In the genomic region with DNA sequence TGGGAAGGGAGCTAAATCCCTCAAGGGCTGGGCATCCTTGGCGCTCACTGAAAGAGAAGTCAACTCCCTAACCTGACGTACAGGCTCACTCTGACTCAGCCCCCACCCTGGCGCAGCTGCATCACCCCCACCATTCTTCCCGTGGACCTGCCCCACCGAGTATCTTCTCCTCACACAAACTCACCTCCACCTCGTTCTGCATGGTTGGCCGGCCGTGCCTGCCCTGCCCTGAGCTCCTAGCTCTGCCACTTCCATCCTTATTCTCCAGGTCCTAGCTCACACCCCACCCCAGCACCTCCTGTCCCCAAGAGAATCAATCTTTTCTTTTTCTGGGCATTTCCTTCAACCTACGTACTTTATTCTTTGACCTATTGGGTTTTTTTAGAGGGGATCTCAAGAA, we compare ENCODE assay signal across 26 mouse cellular contexts. TPM values are rescaled to one million over a fixed set of nuclear protein-coding genes. Genes with fewer than 3 reads are reported as not detected.
A peak's percentile ranks its signal among the peaks of the same experiment; 100 is the strongest.
DNase-seq lines count a peak whose midpoint lies in the region; ATAC-seq and TF ChIP-seq lines count a peak whose summit lies in the region.
"Had no signal": no experiment of that assay in that cellular context is flagged by ENCODE, and none has a peak within 500 bp of the region (broad histone marks: within the 10 kb centered on the region; RNA-seq: fewer than 3 reads in every experiment).

No protein-coding gene starts in this region.

- peak; percentile 71 for ATAC-seq in kidney, embryonic 16.5 days (ENCODE audit: low FRiP score, low TSS enrichment)
- peak; percentile 31; the same call in 1 of the 2 replicates for ATAC-seq in stomach, embryonic 16.5 days (ENCODE audit: insufficient read depth, low FRiP score)
- ATAC-seq in stomach, postnatal 0 days (ENCODE audit: low FRiP score, low TSS enrichment), result no peak
- ATAC-seq: CD4-positive, CD25-positive, alpha-beta regulatory T cell, adult 4 months; forebrain, embryonic 14.5 days; forebrain, postnatal 0 days; hindbrain, postnatal 0 days; inflammation-experienced regulatory T-cells, adult 6 months had no signal

- H3K4me2 ChIP-seq in kidney, embryonic 16.5 days (replicated peaks; ENCODE audit: low read depth, low read length), result no peak overlapping the region
- H3K4me2 ChIP-seq in stomach, embryonic 16.5 days (ENCODE audit: low read depth, low read length), result no peak overlapping the region
- H3K4me2 ChIP-seq in stomach, postnatal 0 days (replicated peaks; ENCODE audit: low read depth), result no peak overlapping the region
- H3K4me2 ChIP-seq: embryonic facial prominence, embryonic 13.5 days; heart, embryonic 13.5 days; hindbrain, embryonic 14.5 days had no signal

- 30% methylated on average over 9 of the region's 9 CpGs for WGBS in kidney, embryonic 16.5 days
- 57% methylated on average over 9 of the region's 9 CpGs for WGBS in stomach, embryonic 16.5 days
- 47% methylated on average over 9 of the region's 9 CpGs for WGBS in stomach, postnatal 0 days

- no peaks in the 10 kb centered on the region for H3K9me3 ChIP-seq in kidney, embryonic 16.5 days (ENCODE audit: low read length)
- no peaks in the 10 kb centered on the region for H3K9me3 ChIP-seq in stomach, embryonic 16.5 days (replicated peaks; ENCODE audit: control insufficient read depth, low read length)
- no peaks in the 10 kb centered on the region for H3K9me3 ChIP-seq in stomach, postnatal 0 days (ENCODE audit: control insufficient read depth, low read length)
- H3K9me3 ChIP-seq: embryonic facial prominence, embryonic 13.5 days; heart, embryonic 10.5 days; heart, embryonic 13.5 days had no signal

- H3K27me3 ChIP-seq in kidney, embryonic 16.5 days (ENCODE audit: insufficient read depth, low read length), result no peaks in the 10 kb centered on the region
- no peaks in the 10 kb centered on the region for H3K27me3 ChIP-seq in stomach, embryonic 16.5 days (ENCODE audit: control insufficient read depth, insufficient read depth, low read length)
- no peaks in the 10 kb centered on the region for H3K27me3 ChIP-seq in stomach, postnatal 0 days (ENCODE audit: control insufficient read depth, insufficient read depth, low read length)
- H3K27me3 ChIP-seq: embryonic facial prominence, embryonic 13.5 days had no signal

- peak; percentile 83 for DNase-seq in heart, adult 11 months
- no peak for DNase-seq in heart, adult 18-20 months
- no peak for DNase-seq in kidney, postnatal 10 days
- no peak for DNase-seq in stomach, postnatal 0 days (ENCODE audit: low spot score)
- DNase-seq: adrenal gland, adult 2 months; adrenal gland, postnatal 14 days; cerebellum, adult 11 months; cerebellum, adult 2 months; cerebellum, adult 9-11 months; cerebellum, postnatal 25 days; forebrain, postnatal 0 days; gastrocnemius, adult 2 months; gastrocnemius, postnatal 14 days; heart, adult 2 months; heart, postnatal 14 days; heart, postnatal 4 days had no signal

- TF ChIP-seq EP300 in stomach, postnatal 0 days (optimal IDR thresholded peaks at IDR 0.05), result no peak

- peaks cover 16% of the 10 kb centered on the region; the same call in 1 of the 2 replicates for H3K4me1 ChIP-seq in kidney, embryonic 16.5 days (ENCODE audit: insufficient read depth, low read length)
- no peaks in the 10 kb centered on the region for H3K4me1 ChIP-seq in stomach, embryonic 16.5 days (ENCODE audit: control insufficient read depth, insufficient read depth, low read length)
- H3K4me1 ChIP-seq in stomach, postnatal 0 days (replicated peaks; ENCODE audit: control insufficient read depth, insufficient read depth), result no peaks in the 10 kb centered on the region
- H3K4me1 ChIP-seq: embryonic facial prominence, embryonic 13.5 days; heart, embryonic 10.5 days; heart, embryonic 13.5 days had no signal

- no peak for TF ChIP-seq CTCF in stomach, postnatal 0 days (IDR thresholded peaks at IDR 0.05; ENCODE audit: low read depth)

- H3K9ac ChIP-seq in kidney, embryonic 16.5 days (replicated peaks; ENCODE audit: low read length), result no peak overlapping the region
- H3K9ac ChIP-seq in stomach, embryonic 16.5 days (ENCODE audit: low read length), result peak overlapping the region; percentile 14; the same call in 1 of the 2 replicates
- no peak overlapping the region for H3K9ac ChIP-seq in stomach, postnatal 0 days (ENCODE audit: low read length)
- H3K9ac ChIP-seq: embryonic facial prominence, embryonic 13.5 days; forebrain, postnatal 0 days; heart, embryonic 13.5 days; hindbrain, embryonic 14.5 days had no signal

- no peak overlapping the region for H3K27ac ChIP-seq in kidney, embryonic 16.5 days (ENCODE audit: low read length)
- no peak overlapping the region for H3K27ac ChIP-seq in stomach, embryonic 16.5 days (ENCODE audit: low read length)
- H3K27ac ChIP-seq in stomach, postnatal 0 days (replicated peaks), result no peak overlapping the region
- H3K27ac ChIP-seq: embryonic facial prominence, embryonic 13.5 days; gastrocnemius, adult 2 months; heart, adult 2 months; heart, embryonic 10.5 days; heart, embryonic 13.5 days; hindbrain, embryonic 14.5 days; hindbrain, postnatal 0 days had no signal

- no peaks in the 10 kb centered on the region for H3K36me3 ChIP-seq in kidney, embryonic 16.5 days (ENCODE audit: insufficient read depth, low read length)
- no peaks in the 10 kb centered on the region for H3K36me3 ChIP-seq in stomach, embryonic 16.5 days (ENCODE audit: control insufficient read depth, insufficient read depth, low read length)
- no peaks in the 10 kb centered on the region for H3K36me3 ChIP-seq in stomach, postnatal 0 days (ENCODE audit: control insufficient read depth, insufficient read depth, low read length)
- H3K36me3 ChIP-seq: embryonic facial prominence, embryonic 13.5 days; heart, embryonic 10.5 days; heart, embryonic 13.5 days had no signal

- no peak overlapping the region for H3K4me3 ChIP-seq in kidney, embryonic 16.5 days (ENCODE audit: low read length)
- H3K4me3 ChIP-seq in stomach, embryonic 16.5 days (replicated peaks; ENCODE audit: low read length), result no peak overlapping the region
- H3K4me3 ChIP-seq in stomach, postnatal 0 days (ENCODE audit: low read depth, low read length), result no peak overlapping the region
- H3K4me3 ChIP-seq: embryonic facial prominence, embryonic 13.5 days; gastrocnemius, adult 2 months; heart, adult 2 months; heart, embryonic 10.5 days; heart, embryonic 13.5 days had no signal

RNA-seq across cellular contexts. Expression of a gene that starts 12.6 kb away (rescaled TPM):
- total RNA-seq in heart, adult 18-20 months (2021), result under 1 TPM; 0.25 to 0.44 TPM
- polyA plus RNA-seq in kidney, embryonic 16.5 days (2015; fragmentation: Nextera tagmentation; extraction: Ambion mirVana), result 2.9 and 3.0 TPM in 2 replicates
- polyA plus RNA-seq in stomach, embryonic 16.5 days (2015; fragmentation: Nextera tagmentation; extraction: Ambion mirVana), result 53.1 and 72.9 TPM in 2 replicates
- polyA plus RNA-seq in stomach, postnatal 0 days (2015; fragmentation: Nextera tagmentation; extraction: Ambion mirVana), result 79.0 and 80.6 TPM in 2 replicates
- polyA plus RNA-seq: CD4-positive, CD25-positive, alpha-beta regulatory T cell, adult 4 months; inflammation-experienced regulatory T-cells, adult 6 months had no signal

RNA-seq across cellular contexts. Expression of a gene that starts 19.5 kb away (rescaled TPM):
- 10 to 100 TPM; 10.1 to 12.1 TPM for total RNA-seq in heart, adult 18-20 months (2021)
- polyA plus RNA-seq in kidney, embryonic 16.5 days (2015; fragmentation: Nextera tagmentation; extraction: Ambion mirVana), result 43.9 and 44.5 TPM in 2 replicates
- polyA plus RNA-seq in stomach, embryonic 16.5 days (2015; fragmentation: Nextera tagmentation; extraction: Ambion mirVana), result 34.4 and 36.3 TPM in 2 replicates
- 17.5 and 17.8 TPM in 2 replicates for polyA plus RNA-seq in stomach, postnatal 0 days (2015; fragmentation: Nextera tagmentation; extraction: Ambion mirVana)

RNA-seq across cellular contexts. Expression of a gene that starts 20.9 kb away (rescaled TPM):
- total RNA-seq in heart, adult 18-20 months (2021), result 10 to 100 TPM; 14.8 to 15.8 TPM
- 43.3 and 46.2 TPM in 2 replicates for polyA plus RNA-seq in kidney, embryonic 16.5 days (2015; fragmentation: Nextera tagmentation; extraction: Ambion mirVana)
- 36.3 and 37.1 TPM in 2 replicates for polyA plus RNA-seq in stomach, embryonic 16.5 days (2015; fragmentation: Nextera tagmentation; extraction: Ambion mirVana)
- polyA plus RNA-seq in stomach, postnatal 0 days (2015; fragmentation: Nextera tagmentation; extraction: Ambion mirVana), result 25.7 and 27.3 TPM in 2 replicates

RNA-seq across cellular contexts. Expression of a gene that starts 29.2 kb away (rescaled TPM):
- total RNA-seq in heart, adult 18-20 months (2021), result 100 to 1,000 TPM; 250 to 257 TPM
- 514 and 521 TPM in 2 replicates for polyA plus RNA-seq in kidney, embryonic 16.5 days (2015; fragmentation: Nextera tagmentation; extraction: Ambion mirVana)
- polyA plus RNA-seq in stomach, embryonic 16.5 days (2015; fragmentation: Nextera tagmentation; extraction: Ambion mirVana), result 462 and 484 TPM in 2 replicates
- polyA plus RNA-seq in stomach, postnatal 0 days (2015; fragmentation: Nextera tagmentation; extraction: Ambion mirVana), result 402 and 425 TPM in 2 replicates

RNA-seq across cellular contexts. Expression of a gene that starts 29.4 kb away (rescaled TPM):
- 10 to 100 TPM in 1 of 2 experiments, 1 to 10 TPM in 1; 8.7 to 10.8 TPM for total RNA-seq in heart, adult 18-20 months (2021)
- polyA plus RNA-seq in kidney, embryonic 16.5 days (2015; fragmentation: Nextera tagmentation; extraction: Ambion mirVana), result 74.1 and 74.2 TPM in 2 replicates
- polyA plus RNA-seq in stomach, embryonic 16.5 days (2015; fragmentation: Nextera tagmentation; extraction: Ambion mirVana), result 58.0 and 63.4 TPM in 2 replicates
- polyA plus RNA-seq in stomach, postnatal 0 days (2015; fragmentation: Nextera tagmentation; extraction: Ambion mirVana), result 24.8 and 26.8 TPM in 2 replicates

Comparison
In these comparisons a context has a peak if more than half of its experiments do, and no peak if none do; other contexts are left out.
1. RNA of a gene that starts 12.6 kb away (polyA plus RNA-seq): 79.0 to 80.6 TPM in stomach, postnatal 0 days and 53.1 to 72.9 TPM in stomach, embryonic 16.5 days; 2.9 to 3.0 TPM in kidney, embryonic 16.5 days; every median in the first group is over 10 times any median in the second.